Comparison of ENCODE assay signal across 12 mouse cellular contexts in genomic region chr3:109731592-109732230, GRCm38 (mm10).
A peak's percentile ranks its signal among the peaks of the same experiment; 100 is the strongest.
DNase-seq lines count a peak whose midpoint lies in the region; ATAC-seq lines count a peak whose summit lies in the region.
"Had no signal": no experiment of that assay in that cellular context is flagged by ENCODE, and none has a peak within 500 bp of the region (broad histone marks: within the 10 kb centered on the region; RNA-seq: fewer than 3 reads in every experiment).

No protein-coding gene starts in this region.

- no peak overlapping the region for H3K4me3 ChIP-seq in midbrain, embryonic 11.5 days (ENCODE audit: low read depth, low read length)
- H3K4me3 ChIP-seq in midbrain, embryonic 10.5 days = no peak overlapping the region
- H3K4me3 ChIP-seq: heart, embryonic 10.5 days; limb, embryonic 13.5 days had no signal

- no peaks in the 10 kb centered on the region for H3K9me3 ChIP-seq in midbrain, embryonic 11.5 days (ENCODE audit: control insufficient read depth, low read length)
- no peaks in the 10 kb centered on the region for H3K9me3 ChIP-seq in midbrain, embryonic 10.5 days (replicated peaks)
- H3K9me3 ChIP-seq: heart, embryonic 10.5 days; limb, embryonic 13.5 days had no signal

- H3K27ac ChIP-seq in midbrain, embryonic 11.5 days (ENCODE audit: low read depth, low read length) = no peak overlapping the region
- H3K27ac ChIP-seq in midbrain, embryonic 10.5 days (replicated peaks) = no peak overlapping the region
- H3K27ac ChIP-seq: heart, embryonic 10.5 days; limb, embryonic 13.5 days had no signal

- H3K4me1 ChIP-seq in midbrain, embryonic 11.5 days (ENCODE audit: control insufficient read depth, insufficient read depth, low read length) = peaks cover 2% of the 10 kb centered on the region; the same call in 1 of the 2 replicates
- H3K4me1 ChIP-seq in midbrain, embryonic 10.5 days = peaks cover 10% of the 10 kb centered on the region; the same call in 1 of the 2 replicates
- H3K4me1 ChIP-seq: heart, embryonic 10.5 days had no signal

- no peaks in the 10 kb centered on the region for H3K27me3 ChIP-seq in midbrain, embryonic 11.5 days (ENCODE audit: control insufficient read depth, insufficient read depth, low read length)
- H3K27me3 ChIP-seq in midbrain, embryonic 10.5 days (ENCODE audit: low read depth, poor library complexity, severe bottlenecking) = no peaks in the 10 kb centered on the region

- H3K9ac ChIP-seq in midbrain, embryonic 11.5 days (ENCODE audit: low read length) = no peak overlapping the region
- H3K9ac ChIP-seq: limb, embryonic 13.5 days had no signal

- intact Hi-C loops in heart, postnatal 14 days (cut with DNase I) = loop anchor here (10.0 kb wide), 1 partner anchor 373 kb away; no protein-coding TSS in a partner anchor

- peak; percentile 47 to 69 for DNase-seq in cerebellum, postnatal 10 days
- no peak for DNase-seq in cerebellum, adult 9-10 months
- no peak for DNase-seq in midbrain, embryonic 11.5 days (ENCODE audit: low spot score, missing footprints)
- no peak for DNase-seq in midbrain, embryonic 10.5 days (ENCODE audit: low spot score)
- peak; percentile 16 to 47 for DNase-seq in kidney, postnatal 25 days
- peak; percentile 63 for DNase-seq in retina, embryonic 14.5 days (ENCODE audit: low spot score)
- DNase-seq in heart, postnatal 14 days = no peak
- no peak for DNase-seq in layer of hippocampus, adult 9-10 months (ENCODE audit: low spot score)
- DNase-seq: lung, adult 2 months; thymus, adult 2 months had no signal

- ATAC-seq in midbrain, embryonic 11.5 days (ENCODE audit: low FRiP score) = peak; percentile 71

- 61% methylated on average over 5 of the region's 5 CpGs for WGBS in midbrain, embryonic 11.5 days
- 70% methylated on average over 5 of the region's 5 CpGs for WGBS in midbrain, embryonic 10.5 days

- H3K4me2 ChIP-seq in midbrain, embryonic 11.5 days = no peak overlapping the region
- H3K4me2 ChIP-seq: limb, embryonic 13.5 days had no signal

- no peaks in the 10 kb centered on the region for H3K36me3 ChIP-seq in midbrain, embryonic 11.5 days (ENCODE audit: control insufficient read depth, insufficient read depth, low read length)
- no peaks in the 10 kb centered on the region for H3K36me3 ChIP-seq in midbrain, embryonic 10.5 days
- H3K36me3 ChIP-seq: heart, embryonic 10.5 days; limb, embryonic 13.5 days had no signal

Comparison
In these comparisons a context has a peak if more than half of its experiments do, and no peak if none do; other contexts are left out.
1. DNase-seq: peak in cerebellum, postnatal 10 days (2 of 2), kidney, postnatal 25 days (2 of 2) and retina, embryonic 14.5 days (single experiment); none in cerebellum, adult 9-10 months (single experiment), midbrain, embryonic 11.5 days (single experiment), midbrain, embryonic 10.5 days (single experiment), heart, postnatal 14 days (0 of 2) and layer of hippocampus, adult 9-10 months (single experiment).